Mouse (Mus musculus): ENCODE results near the gene Ctnnbip1.

- TF ChIP-seq CTCF (IDR thresholded peaks at IDR 0.05; ENCODE audit: control insufficient read depth, insufficient read depth, insufficient read length) (no peak), USF1 (IDR thresholded peaks at IDR 0.05; ENCODE audit: low read depth) (no peak), MAX (IDR thresholded peaks at IDR 0.05) (no peak)
Observed at GRCm38 (mm10) chr4:149523961-149524360, 5.9 kb downstream of the Ctnnbip1 start.

All from C2C12 (cell line).